Mouse (Mus musculus) hindbrain, embryonic 10.5 days (tissue): Measurements from ENCODE around the gene Gm10972. TPM values are rescaled to one million over a fixed set of nuclear protein-coding genes. Genes with fewer than 3 reads are reported as not detected.
"Not testable (repeated sequence)": the region's sequence is repeated elsewhere in the genome, so short reads cannot be mapped to it uniquely, and the experiment has no call there.

Experiments used
- DNase-seq: peaks from one replicate; pipeline ENCODE4 v3.0.0-alpha.2; 2017; ENCODE audit warnings: low spot score
- H3K27ac ChIP-seq: fragments of 300-500 bp; sonication (generic); 2 replicates; pipeline ENCODE4 v1.5.1; 2016; ENCODE audit warnings: mild to moderate bottlenecking, moderate library complexity
- H3K27me3 ChIP-seq: fragments of 300-500 bp; sonication (generic); 2 replicates; pipeline ENCODE4 v1.6.1; 2016; ENCODE audit warnings: mild to moderate bottlenecking; ENCODE audit not compliant: poor library complexity, insufficient read depth, severe bottlenecking
- H3K36me3 ChIP-seq: fragments of 300-500 bp; sonication (generic); 2 replicates; pipeline ENCODE4 v1.6.1; 2016; ENCODE audit warnings: mild to moderate bottlenecking, moderate library complexity
- H3K4me1 ChIP-seq: fragments of 300-500 bp; sonication (generic); replicated peaks from 2 replicates; pipeline ENCODE4 v1.6.1; 2016; ENCODE audit warnings: mild to moderate bottlenecking
- H3K4me3 ChIP-seq: fragments of 300-500 bp; sonication (generic); 2 replicates; pipeline ENCODE4 v1.5.1; 2016; ENCODE audit warnings: mild to moderate bottlenecking, moderate library complexity
- H3K9me3 ChIP-seq: fragments of 300-500 bp; sonication (generic); 2 replicates; pipeline ENCODE4 v1.6.1; 2016; ENCODE audit warnings: mild to moderate bottlenecking, moderate library complexity
- WGBS: fragments of 180-500 bp; shearing (Covaris S2); methylation state at CpG from one replicate; pipeline ENCODE4 v1.1.7; 2016; 5-methylcytosine and 5-hydroxymethylcytosine counted together
- polyA plus RNA-seq: library from polyadenylated mRNA; unstranded; fragments of >200 nt; fragmentation: Nextera tagmentation; extraction: Ambion mirVana; gene quantifications from 2 replicates; pipeline ENCODE4 v1.2.1, GENCODE M21; 2016

Gm10972 gene
- polyA plus RNA-seq, 1 experiment from 2014 or later: not detected

DNA sequence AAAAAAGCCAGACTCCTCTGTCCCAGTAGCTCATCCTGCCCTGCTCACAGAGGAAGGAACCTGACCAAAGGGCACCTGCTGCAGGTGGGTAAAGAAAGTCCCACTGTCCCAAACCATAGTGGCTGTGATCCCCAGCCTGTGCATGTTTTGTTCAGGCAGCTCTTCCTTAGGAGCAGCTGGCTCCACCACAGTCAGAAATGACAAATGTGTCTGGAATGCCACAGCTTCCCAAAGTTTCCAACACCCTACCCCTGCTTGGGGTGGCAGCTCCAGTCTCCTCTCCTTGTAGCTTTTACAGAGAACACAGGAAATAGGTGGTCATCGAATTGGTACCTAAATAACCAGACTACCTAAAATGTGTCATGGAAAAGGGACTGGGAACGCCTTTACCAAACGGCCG lies 18.6 kb upstream of the Gm10972 start:
- Histone ChIP-seq H3K4me1 (no peaks in the 10 kb centered on the region), H3K4me3 (no peak overlapping the region), H3K9me3 (no peaks in the 10 kb centered on the region), H3K27me3 (no peaks in the 10 kb centered on the region), H3K27ac (no peak overlapping the region), H3K36me3 (no peaks in the 10 kb centered on the region)
- DNase-seq: no peak
- 92% methylated on average over 4 of the region's 4 CpGs for whole genome bisulfite sequencing

DNA sequence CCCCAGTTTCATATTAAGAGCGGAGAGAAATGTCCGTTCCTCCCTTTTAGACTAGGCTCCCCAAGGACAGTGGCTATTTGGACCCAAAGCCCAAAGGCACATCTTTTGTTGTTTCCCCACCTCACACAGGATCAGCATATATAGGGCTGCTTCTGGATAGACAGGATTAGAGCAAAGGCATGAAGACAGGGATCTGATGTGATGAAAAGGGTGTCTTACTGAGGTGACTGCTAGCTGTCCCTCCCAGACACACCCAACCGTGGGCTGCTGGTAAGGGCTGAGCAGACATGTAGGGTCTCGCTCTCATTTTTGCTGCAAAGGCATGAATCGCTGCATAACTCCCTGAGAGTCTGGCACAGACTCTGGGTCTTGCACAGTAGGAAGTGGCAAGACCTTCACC lies 14.2 kb upstream of the Gm10972 start:
- no peaks in the 10 kb centered on the region for H3K4me1 ChIP-seq
- no peaks in the 10 kb centered on the region for H3K9me3 ChIP-seq
- 96% methylated on average over 5 of the region's 5 CpGs for WGBS
- H3K27ac ChIP-seq: no peak overlapping the region
- H3K36me3 ChIP-seq: no peaks in the 10 kb centered on the region
- no peak overlapping the region for H3K4me3 ChIP-seq
- H3K27me3 ChIP-seq: no peaks in the 10 kb centered on the region
- no peak for DNase-seq

DNA sequence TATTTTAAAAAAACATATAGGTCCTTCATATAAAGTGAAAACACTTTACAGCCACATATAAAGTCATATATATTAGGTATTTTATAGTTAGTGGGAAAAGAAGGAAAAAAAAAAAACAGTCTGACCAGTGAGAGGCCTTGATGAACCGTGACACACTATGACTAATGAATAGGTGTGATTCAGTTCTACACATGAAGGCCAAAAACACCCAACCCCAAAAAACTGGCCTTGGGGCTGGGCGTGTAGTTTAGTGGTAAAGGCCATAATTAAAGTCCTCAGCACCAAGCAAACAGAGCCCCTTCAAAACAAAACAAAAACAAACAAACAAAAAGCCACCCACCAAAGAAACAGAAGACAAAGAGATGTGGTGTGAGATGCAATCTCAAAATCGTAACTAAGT lies 13.0 kb upstream of the Gm10972 start:
- H3K4me1 ChIP-seq: no peaks in the 10 kb centered on the region
- DNase-seq: no peak
- H3K36me3 ChIP-seq: no peaks in the 10 kb centered on the region
- H3K27ac ChIP-seq: no peak overlapping the region
- H3K4me3 ChIP-seq: no peak overlapping the region
- WGBS: 84% methylated on average over 3 of the region's 3 CpGs
- no peaks in the 10 kb centered on the region for H3K9me3 ChIP-seq
- no peaks in the 10 kb centered on the region for H3K27me3 ChIP-seq

DNA sequence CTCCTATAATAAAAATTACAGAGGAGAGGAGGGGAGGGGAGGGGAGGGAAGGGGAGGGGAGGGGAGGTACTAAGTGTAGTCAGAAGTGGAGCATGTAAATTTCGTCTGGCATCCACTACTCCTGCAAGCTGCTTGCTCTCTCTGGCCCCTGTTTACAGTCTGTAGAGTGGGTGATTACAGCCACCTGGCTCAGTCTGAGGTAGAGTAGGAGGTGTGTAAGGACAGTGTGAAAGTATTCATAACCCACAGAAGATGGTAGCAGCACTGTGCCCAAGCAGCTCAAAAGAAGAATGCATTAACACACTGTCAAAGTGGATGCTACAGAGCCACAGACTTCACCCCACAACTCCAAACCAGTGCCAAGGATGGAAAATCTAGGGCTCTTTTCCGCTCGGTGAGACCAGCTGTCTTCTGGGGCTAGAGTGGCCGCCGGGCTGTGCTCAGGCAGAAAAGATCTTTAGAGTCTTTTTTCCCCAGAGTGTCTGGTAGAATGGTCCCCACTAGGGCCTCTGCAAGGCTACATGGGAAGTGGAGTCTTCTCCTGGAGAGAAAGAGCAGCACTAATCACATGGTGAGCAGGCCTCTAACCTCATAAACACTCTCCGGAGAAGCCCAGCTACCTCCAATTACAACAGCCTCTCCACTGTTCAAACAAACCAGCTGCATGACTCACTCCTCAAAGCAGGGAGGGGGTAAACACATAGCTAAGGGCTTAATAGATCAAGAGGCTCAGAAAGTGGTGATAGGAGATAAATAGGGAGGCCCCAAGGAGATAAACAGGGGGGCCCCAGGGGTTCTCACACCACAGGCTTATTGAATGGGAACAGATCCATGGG lies 6.1 kb downstream of the Gm10972 start:
- WGBS: 47% methylated on average over 6 of the region's 6 CpGs
- Histone ChIP-seq H3K4me1 (peaks cover 14% of the 10 kb centered on the region), H3K9me3 (no peaks in the 10 kb centered on the region), H3K27ac (peak overlapping the region; percentile 29), H3K36me3 (no peaks in the 10 kb centered on the region), H3K27me3 (no peaks in the 10 kb centered on the region), H3K4me3 (no peak overlapping the region)
- DNase-seq: peak; percentile 2

DNA sequence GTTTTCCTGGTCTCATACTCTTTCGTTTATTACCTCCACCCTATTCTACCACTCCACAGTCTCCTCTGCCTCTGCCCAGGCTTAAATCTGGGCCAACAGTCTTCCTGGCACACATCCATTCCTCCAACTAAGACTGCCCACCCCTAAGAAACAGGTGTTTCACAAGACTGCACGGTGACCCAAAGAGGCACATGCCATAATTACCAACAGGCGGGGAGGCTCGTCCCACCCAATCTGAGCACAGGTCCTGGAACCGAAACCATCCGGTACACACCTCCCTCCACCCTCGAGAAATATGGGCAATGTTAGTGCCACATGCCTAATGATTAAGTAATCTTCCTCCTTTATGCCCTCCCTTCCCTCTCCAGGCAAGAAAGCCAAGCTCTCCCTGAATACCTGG lies 7.5 kb downstream of the Gm10972 start:
- Histone ChIP-seq H3K27ac (no peak overlapping the region), H3K27me3 (no peaks in the 10 kb centered on the region), H3K36me3 (no peaks in the 10 kb centered on the region), H3K9me3 (no peaks in the 10 kb centered on the region), H3K4me1 (peaks cover 14% of the 10 kb centered on the region), H3K4me3 (no peak overlapping the region)
- DNase-seq: no peak
- 89% methylated on average over 7 of the region's 7 CpGs for WGBS

DNA sequence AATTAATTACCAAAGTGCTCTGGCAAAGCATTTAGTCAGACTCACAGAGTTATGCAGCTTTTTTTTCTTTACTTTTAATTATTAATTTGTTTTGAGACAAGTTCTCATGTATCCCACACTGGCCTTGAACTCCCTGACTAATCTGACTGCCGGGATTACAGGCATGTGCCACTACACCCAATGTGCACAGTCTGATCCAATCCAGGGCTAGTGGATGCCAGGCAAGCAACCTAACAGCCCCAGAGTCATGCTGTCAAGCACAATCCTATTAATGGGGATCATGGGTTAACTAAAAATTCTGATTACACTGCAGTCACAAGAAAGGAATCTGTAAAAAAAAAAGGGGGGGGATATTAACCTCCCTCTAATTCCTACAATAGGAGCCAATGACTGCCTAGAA lies 11.1 kb downstream of the Gm10972 start:
- WGBS: 84% methylated on average over 1 of the region's 1 CpGs
- H3K27ac ChIP-seq, H3K9me3 ChIP-seq, H3K36me3 ChIP-seq, DNase-seq, H3K4me3 ChIP-seq: not testable (repeated sequence)
- peaks cover 16% of the 10 kb centered on the region for H3K27me3 ChIP-seq
- H3K4me1 ChIP-seq: peaks cover 19% of the 10 kb centered on the region

DNA sequence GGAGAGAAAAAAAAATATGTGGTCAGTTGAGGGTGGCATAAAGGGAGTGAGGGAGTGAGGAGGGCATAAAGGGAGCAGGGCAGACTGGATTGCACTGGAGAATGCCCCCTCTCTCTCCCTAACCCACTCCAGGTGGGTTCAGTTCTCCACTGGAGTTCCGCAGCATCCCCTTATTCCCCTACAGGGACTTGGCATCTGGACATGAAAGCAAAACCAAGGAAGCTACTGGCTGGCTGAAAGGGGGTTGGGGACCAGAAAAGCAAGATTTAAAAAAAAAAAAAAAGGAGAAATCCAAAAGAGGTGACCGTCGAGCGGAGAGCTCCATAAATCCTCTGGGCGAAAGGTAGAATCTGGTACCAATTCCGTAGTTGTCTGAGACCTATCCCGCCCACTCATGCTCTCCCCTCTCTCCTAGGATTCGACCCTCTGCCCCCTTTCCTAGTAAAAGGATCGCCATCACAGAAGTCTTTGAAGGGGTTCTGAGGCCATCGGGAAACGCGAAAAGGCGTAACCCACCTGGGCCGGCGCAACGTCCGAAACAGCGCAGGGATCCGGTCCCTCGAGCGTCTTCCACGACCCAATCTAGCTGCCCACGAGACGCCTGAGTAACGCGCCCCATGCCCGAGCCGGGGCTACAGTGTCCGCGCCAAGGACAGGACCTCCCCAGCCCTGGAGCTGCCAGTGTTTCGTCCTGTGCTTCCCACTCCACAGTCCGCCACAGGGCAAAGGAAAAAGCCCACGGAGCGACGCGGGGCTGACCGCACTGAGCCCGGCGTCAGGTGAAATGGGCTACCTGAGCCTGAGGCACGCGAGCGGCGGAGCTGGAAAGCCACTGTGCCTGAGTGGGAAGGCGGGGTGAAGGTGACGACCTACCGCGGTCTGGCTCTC lies 15.2 kb downstream of the Gm10972 start:
- H3K4me3 ChIP-seq: peak overlapping the region; percentile 54
- peak; percentile 30 for DNase-seq
- H3K27ac ChIP-seq, H3K36me3 ChIP-seq, H3K9me3 ChIP-seq: not testable (repeated sequence)
- peaks cover 22% of the 10 kb centered on the region for H3K27me3 ChIP-seq
- H3K4me1 ChIP-seq: peaks cover 12% of the 10 kb centered on the region
- WGBS: 2% methylated on average over 26 of the region's 47 CpGs

DNA sequence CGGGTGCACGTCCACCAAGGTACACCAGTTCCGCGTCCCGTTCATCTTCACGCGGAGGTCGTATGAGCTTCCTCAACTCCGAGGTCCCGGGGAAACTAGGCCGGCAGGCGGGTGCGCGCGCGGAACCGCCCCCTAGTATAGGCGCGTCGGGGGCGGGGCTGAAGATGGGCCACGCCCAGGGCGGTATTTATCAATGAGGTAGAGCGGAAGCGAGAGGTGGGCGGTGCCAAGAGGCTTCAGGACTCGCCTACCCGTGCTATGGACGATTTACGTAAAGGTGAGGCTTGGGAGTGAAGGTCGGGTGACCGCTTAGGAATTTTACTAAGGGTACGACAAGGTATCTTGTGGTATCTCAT lies 15.8 kb downstream of the Gm10972 start, which contains the start of gene Tuft1:
Gene Tuft1, minus strand, starts transcription at position 133 of the 356 bp plus-strand sequence.
- not testable (repeated sequence) for H3K27ac ChIP-seq, H3K9me3 ChIP-seq, H3K36me3 ChIP-seq, DNase-seq
- peak within 1 kb of the TSS; percentile 54 for H3K4me3 ChIP-seq
- 2% methylated on average over 23 of the region's 33 CpGs for WGBS
- H3K4me1 ChIP-seq: peaks cover 11% of the 10 kb centered on the region
- peaks cover 22% of the 10 kb centered on the region for H3K27me3 ChIP-seq

DNA sequence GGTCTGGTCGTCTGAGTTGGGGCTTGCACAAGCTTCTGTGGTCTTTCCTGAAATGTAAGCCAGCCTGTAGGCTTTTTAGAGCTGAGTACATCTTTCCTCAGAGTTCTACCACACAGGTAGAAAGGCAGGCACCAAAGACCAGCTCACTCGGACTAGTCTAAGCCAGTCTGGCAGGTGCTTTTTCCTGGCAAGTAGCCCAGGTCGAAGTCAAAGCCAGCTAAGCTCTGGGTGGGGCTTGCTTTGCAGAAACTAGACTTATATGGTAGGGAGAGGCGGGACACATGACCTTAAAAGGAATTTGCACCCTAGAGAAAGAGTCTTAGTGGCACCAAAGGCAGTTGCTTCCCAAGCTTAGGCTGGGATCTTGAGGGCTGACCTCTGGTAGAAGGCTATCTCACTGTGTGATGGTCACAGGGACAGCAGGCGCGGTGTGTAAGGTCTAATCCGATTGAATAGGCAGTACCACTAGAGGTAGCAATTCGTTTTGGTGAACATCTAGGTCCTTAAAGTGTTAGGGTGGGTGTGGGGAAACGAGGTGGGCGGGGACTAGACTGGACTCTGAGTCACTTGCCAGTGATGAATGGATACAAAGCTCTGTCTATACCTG lies 16.3 kb downstream of the Gm10972 start:
- not testable (repeated sequence) for DNase-seq, H3K9me3 ChIP-seq, H3K36me3 ChIP-seq, H3K27ac ChIP-seq
- Histone ChIP-seq H3K4me3 (peak overlapping the region; percentile 11; the same call in 1 of the 2 replicates), H3K27me3 (peaks cover 22% of the 10 kb centered on the region), H3K4me1 (peaks cover 11% of the 10 kb centered on the region)
- 28% methylated on average over 8 of the region's 10 CpGs for WGBS

DNA sequence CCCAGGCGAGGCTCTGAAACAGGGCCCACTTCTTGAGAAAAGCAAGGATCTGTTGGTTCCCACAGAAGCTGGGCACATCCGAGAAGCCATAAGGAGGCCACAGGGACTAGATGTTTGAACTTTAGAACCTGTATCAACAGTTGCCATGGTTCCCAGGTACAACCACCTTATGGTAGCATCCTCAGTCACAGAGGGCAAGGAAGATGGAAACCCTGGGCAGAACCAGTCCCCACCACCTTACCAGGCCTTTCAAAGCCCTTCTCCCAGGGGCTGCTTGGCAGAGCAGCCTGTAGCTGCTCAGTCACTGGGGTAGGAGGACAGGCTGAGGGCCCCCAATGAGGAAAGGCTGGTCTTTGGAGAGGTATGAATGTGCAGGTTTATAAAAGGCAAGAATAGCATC lies 17.9 kb downstream of the Gm10972 start:
- peaks cover 22% of the 10 kb centered on the region for H3K27me3 ChIP-seq
- H3K4me3 ChIP-seq, DNase-seq, H3K27ac ChIP-seq, H3K9me3 ChIP-seq, H3K36me3 ChIP-seq: not testable (repeated sequence)
- peaks cover 11% of the 10 kb centered on the region for H3K4me1 ChIP-seq
- WGBS: 92% methylated on average over 2 of the region's 2 CpGs

DNA sequence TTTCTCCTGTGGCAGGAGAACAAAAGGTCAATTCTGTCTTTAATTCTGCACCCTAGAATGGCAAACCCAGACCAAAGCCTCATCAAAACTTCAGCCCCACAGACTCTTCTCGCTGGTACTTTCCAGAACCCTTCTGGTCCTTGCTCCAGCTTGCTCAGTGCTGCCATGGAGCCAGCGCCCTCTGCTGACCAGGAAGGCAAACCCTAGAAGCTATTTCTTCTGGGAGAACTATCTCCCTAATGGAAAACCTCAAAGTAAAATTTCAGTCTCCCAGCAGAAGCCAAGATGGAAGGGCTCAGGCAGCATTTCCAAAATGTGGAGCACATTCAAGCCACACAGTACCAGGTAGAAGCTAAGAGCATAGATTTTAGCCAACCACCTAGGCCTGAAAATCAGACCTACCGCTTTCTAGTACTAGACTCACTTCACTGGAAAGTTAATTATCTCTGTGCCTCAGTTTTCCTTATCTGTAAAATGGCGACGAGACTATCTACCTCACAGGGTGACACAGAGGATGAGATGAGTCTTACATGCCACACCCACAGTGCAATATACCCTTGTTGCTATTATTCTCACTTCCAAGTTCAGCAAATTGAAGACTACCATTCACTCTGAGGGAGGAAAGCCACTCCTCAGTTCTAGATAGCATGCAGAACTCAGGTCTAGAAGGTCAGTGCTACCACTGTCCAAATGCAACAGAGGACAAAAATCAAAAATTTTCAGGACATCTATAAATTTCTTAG lies 22.3 kb downstream of the Gm10972 start:
- not testable (repeated sequence) for H3K4me1 ChIP-seq, H3K27ac ChIP-seq, H3K9me3 ChIP-seq, DNase-seq, H3K27me3 ChIP-seq, H3K4me3 ChIP-seq, H3K36me3 ChIP-seq
- WGBS: 54% methylated on average over 5 of the region's 5 CpGs

DNA sequence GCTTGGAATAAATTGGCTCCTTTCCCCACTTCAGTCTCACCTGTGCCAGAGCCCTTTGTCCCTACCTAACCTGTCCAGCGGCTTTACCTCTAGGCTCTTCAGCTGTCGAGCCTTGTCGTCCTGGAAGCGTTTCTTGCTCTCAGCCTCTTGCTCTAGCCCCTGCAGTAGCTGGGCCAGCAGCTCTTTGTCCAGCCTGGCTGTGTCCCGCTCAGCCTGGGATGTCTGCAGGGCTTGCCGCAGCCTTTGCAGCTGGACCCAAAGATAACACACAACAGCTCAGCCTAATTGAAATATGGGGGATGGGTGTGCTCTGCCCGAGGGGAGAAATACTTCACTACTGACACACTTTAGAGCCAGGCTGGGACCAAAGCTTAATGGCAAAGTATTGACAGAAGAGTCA lies 23.0 kb downstream of the Gm10972 start:
- not testable (repeated sequence) for H3K4me3 ChIP-seq, H3K36me3 ChIP-seq, DNase-seq, H3K9me3 ChIP-seq, H3K4me1 ChIP-seq, H3K27me3 ChIP-seq
- H3K27ac ChIP-seq: peak overlapping the region; percentile 50; the same call in 1 of the 2 replicates
- WGBS: 46% methylated on average over 7 of the region's 7 CpGs
